Mouse (Mus musculus) layer of hippocampus, adult 9-11 months (tissue): ENCODE measurements at regions not wholly inside any gene's neighbourhood (a gene's known extent, or its start where the extent isn't known, plus 50 kb on each side); places are given as distances from the start of the nearest gene placed in this dataset.

Experiments used
- DNase-seq: peaks from one replicate; pipeline ENCODE4 v3.0.0; 2022

GRCm38 (mm10) chr14:83803412-83803811 lies 640.0 kb upstream of the Pcdh17 start:
- peak; percentile 50 for DNase-seq
